Mouse (Mus musculus): Measurements from ENCODE around the gene Rhob. TPM values are rescaled to one million over a fixed set of nuclear protein-coding genes. Genes with fewer than 3 reads are reported as not detected.

Rhob gene
- total RNA-seq, 2 experiments from 2014 or later: 250 TPM

GRCm38 (mm10) chr12:8450639-8451038, 49.2 kb downstream of the Rhob start:
- DNase-seq (ENCODE audit: low spot score in 2 of 2): peak; percentile 74 to 75

GRCm38 (mm10) chr12:8450028-8450427, 49.8 kb downstream of the Rhob start:
- peak; percentile 65 for DNase-seq (ENCODE audit: low spot score in 2 of 2)

Other genes starting within 250 kb of the Rhob start
- under 1 TPM; 0.47 to 0.93 TPM for gene Gdf7, start 198.1 kb downstream of the Rhob start, total RNA-seq (2021)
- 10 to 100 TPM; 10.9 to 14.6 TPM for gene Hs1bp3, start 186.6 kb downstream of the Rhob start, total RNA-seq (2021)
- not detected for gene Slc7a15, start 99.1 kb upstream of the Rhob start, total RNA-seq (2021)
- 100 to 1,000 TPM; 190 to 219 TPM for gene Pum2, start 174.1 kb upstream of the Rhob start, total RNA-seq (2021)